Mouse (Mus musculus) right cerebral cortex, postnatal 4 days (tissue): ENCODE results near the gene Setmar.

Experiments used
- DNase-seq: peaks from one replicate; pipeline ENCODE4 v3.0.0-alpha.2; 2022

The Setmar gene

DNA sequence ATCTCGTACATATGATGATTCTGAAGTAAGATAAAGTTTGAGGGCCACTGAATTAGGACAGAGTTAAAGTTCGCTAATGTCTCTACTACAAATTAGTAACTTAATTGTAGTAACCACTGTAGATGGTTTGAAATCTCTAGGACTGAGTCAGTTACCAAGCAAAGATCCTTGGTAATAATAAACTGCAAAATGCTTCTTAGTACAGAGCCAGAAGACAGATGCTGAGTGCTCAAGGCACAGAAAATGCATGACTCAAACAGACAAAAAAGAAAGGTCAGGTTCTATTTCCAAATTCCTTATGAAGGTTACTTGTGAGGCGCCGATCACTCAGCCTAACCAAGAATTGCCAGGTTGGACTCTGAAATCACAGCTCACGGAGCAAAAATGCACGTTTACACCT, 53.0 kb downstream of the Setmar start:
- DNase-seq: no peak

DNA sequence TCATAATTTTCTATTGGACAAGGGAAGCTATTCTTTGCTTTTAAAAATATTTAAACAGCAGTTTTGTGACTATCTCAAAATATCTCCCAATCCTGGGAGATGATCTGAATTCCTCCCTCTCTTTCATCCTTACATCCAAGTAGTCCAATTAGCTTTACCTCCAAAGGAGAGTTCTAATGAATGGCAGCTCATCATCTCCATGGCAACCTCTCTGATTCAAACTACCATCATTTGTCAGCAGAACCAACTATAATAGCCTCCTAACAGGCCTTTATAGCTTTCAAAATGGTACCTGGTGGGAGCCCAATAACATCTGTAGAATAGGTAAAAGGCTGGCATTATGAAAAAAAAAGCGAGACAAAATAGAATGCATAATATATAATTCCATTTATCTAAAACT, 60.6 kb downstream of the Setmar start:
- DNase-seq: no peak

DNA sequence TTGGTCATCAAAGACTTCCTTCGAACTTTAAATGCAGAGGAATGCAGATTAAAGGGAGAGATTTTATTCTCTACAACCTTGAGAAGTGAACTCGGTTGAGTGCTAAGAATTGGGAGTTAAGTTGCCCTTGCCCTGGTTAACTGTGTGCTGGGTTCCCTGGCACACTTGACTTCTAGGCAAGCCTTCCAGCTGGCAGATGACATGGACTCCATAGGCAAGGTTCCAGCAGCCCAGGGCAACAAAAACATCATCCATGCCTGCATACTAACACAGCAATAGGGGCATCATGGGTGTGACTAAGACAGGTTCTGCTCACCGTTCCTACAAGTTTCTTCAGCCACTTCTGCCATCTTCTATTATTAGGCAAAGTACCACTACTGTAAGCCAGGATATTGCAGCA, 61.8 kb downstream of the Setmar start:
- DNase-seq: no peak
